Mouse (Mus musculus) kidney, postnatal 4 days (tissue): ENCODE results near the gene Gm21858.
"Not testable (repeated sequence)": the region's sequence is repeated elsewhere in the genome, so short reads cannot be mapped to it uniquely, and the experiment has no call there.

Experiments used
- DNase-seq, 2 experiments: peaks; one replicate each; pipeline ENCODE4 v3.0.0; 2021; ENCODE audit warnings: mixed read lengths in 2 of 2

Gm21858 gene

DNA sequence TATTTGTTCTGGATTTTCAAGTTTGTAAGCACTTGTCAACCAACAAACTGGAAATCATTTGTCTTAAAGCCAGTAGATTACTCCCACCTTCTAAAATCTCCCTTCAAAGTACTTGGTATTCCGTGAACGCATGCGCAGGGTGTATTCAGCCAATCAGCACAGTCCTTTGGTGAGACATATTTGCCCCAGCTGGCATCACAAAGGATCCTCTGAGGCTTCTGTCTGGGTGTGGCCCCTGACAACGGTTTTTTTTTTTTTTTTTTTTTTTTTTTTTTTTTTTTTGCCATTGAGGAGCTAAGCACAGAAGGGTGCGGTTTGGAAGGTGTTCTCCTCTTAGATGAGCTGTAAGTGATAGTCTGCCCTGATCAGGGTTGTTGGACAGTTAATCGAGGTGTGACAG lies at the start of gene Gm21858:
Gene Gm21858, plus strand, starts transcription at position 301 of the 400 bp plus-strand sequence.
- DNase-seq = not testable (repeated sequence)
